Mouse (Mus musculus) embryo, embryonic 9.5 days (tissue): ENCODE data around the gene Olfr1205.

ENCODE experiments used
- DNase-seq: peaks from one replicate; pipeline ENCODE4 v3.0.0-alpha.2; 2017; ENCODE audit errors: extremely low spot score

The Olfr1205 gene

DNA sequence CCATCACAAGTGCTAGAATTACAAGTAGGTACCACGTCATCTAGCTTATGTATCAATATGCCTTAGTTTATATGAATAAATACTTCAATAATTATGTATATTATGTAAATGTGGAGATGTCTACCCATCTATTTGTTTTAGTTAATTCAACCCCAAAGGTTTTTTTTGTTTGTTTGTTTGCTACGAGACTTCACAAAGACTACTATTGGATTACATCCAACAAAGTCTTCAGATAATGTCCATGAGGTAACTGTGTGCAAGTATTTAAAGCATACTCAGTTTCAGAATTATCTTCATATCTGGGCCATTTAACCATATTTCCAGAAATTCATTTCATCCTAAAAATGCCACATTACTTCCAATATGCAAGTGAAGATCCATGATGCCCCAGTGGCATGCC, at the start of gene Olfr1205:
Gene Olfr1205 (plus strand): TSS at position 301 of the 400 bp plus-strand sequence.
- DNase-seq, result no peak

DNA sequence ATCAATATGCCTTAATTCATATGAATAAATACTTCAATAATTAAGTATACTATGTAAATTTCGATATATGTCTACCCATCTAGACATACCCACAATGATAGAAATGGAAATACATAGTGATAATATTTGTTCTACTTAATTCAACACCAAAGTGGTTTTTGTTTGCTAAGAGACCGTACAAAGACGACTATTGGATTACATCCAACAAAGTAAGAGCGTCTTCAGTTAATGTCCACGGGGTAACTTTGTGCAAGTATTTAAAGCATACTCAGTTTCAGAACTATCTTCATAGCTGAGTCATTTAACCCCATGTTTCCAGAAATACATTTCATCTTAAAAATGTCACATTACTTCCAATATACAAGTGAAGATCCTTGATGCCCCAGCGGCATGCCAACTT, 36.8 kb upstream of the Olfr1205 start, which contains the start of gene Olfr1201:
Gene Olfr1201 (plus strand): TSS at position 301 of the 400 bp plus-strand sequence.
- DNase-seq, result no peak

DNA sequence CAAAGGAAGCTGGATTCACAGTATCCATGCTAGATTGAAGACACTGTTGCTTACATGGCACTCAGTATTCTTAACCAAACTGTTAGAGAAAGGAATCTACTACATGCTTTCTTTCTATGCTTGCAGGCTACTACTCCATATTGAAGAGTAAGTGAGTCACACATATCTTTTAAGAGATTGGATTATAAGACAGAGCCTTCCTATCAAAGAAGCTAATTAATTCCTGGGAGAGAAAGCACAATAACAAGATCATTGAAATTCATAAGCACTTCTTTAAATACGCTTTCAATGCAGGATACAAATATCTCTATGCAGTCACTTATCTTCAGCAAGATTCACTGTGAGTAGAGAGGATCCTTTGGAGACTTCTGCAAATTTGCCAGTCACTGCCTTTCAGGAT, 15.3 kb upstream of the Olfr1205 start, which contains the start of gene Olfr1202:
Gene Olfr1202 (plus strand): TSS at position 301 of the 400 bp plus-strand sequence.
- no peak for DNase-seq

DNA sequence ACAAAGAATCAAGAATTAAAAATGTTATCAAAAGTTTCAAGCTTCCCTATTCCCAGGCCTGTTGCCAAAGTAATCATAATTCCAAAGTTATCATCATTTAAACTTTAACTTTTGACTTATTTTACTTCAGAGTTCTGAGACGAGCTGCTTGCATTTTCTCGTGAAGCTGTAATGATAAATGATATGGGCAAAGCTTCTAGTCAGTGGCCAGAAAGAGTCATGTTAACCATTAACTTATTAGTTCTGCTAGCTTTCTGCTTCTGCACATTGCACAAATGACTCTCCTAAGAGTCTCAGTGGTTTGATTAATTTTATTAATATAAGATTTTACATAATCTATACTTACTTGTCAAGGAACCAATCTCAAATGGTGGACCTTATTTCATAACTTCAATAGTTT, 8.9 kb downstream of the Olfr1205 start:
- no peak for DNase-seq

DNA sequence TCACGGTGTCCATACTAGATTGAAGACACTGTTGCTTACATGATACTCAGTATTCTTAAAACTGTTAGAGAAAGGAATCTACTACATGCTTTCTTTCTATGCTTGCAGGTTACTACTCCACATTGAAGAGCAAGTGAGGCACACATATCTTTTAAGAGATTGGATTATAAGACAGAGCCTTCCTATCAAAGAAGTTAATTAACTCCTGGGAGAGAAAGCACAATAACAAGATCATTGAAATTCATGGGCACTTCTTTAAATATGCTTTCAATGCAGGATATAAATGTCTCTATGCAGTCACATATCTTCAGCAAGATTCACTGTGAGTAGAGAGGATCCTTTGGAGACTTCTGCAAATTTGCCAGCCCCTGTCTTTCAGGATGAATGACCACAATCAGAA, 19.5 kb downstream of the Olfr1205 start, which contains the start of gene Olfr1204:
Gene Olfr1204 (plus strand): TSS at position 301 of the 400 bp plus-strand sequence.
- no peak for DNase-seq

DNA sequence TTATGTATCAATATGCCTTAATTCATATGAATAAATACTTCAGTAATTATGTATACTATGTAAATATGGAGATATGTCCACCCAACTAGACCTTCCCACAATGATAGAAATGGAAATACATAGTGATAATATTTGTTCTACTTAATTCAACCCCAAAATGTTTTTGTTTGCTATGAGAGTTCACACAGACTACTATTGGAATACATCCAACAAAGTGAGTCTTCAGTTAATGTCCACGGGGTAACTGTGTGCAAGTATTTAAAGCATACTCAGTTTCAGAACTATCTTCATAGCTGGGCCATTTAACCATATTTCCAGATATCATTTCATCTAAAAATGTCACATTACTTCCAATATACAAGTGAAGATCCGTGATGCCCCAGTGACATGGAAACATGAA, 33.4 kb downstream of the Olfr1205 start, which contains the start of gene Olfr1206:
Gene Olfr1206 (plus strand): TSS at position 301 of the 400 bp plus-strand sequence.
- DNase-seq, result no peak
